Mouse (Mus musculus) kidney, adult 11 months (tissue): ENCODE results near the gene Abhd4.
A peak's percentile ranks its signal among the peaks of the same experiment; 100 is the strongest.

Experiments used
- DNase-seq: peaks from one replicate; pipeline ENCODE4 v3.0.0; 2022

Gene Abhd4

DNA sequence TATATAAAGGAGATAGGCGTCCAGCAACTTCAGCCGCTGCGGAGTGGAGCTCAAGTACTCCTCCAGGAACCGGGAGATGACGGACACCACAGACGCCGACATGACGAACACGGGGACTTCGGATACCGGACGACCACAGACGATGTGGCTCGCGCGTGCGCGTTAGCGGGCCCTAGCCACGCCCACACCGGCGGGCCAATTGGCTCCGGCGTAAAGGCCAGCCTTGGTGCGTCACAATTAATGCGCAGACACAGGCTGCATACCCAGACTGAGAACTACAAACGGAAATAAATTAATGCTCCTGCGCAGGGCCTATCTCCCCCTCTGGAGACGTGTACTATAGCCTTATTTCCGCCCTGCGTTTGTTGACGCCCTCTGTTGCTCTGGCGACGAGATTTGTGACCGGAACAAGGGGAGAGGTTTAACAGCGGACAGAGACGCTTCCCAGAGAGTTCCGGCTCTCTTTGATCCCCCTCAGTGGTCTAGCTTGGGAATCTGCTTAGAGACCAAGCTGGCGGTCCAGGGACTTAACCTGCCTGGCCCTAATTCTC lies at the start of gene Abhd4, which contains the start of gene Dad1:
TSS of gene Abhd4 (plus strand) at position 448 of the 551 bp plus-strand sequence.
TSS of gene Dad1 (minus strand) at position 364 of the 551 bp plus-strand sequence.
- peak; percentile 98 for DNase-seq

DNA sequence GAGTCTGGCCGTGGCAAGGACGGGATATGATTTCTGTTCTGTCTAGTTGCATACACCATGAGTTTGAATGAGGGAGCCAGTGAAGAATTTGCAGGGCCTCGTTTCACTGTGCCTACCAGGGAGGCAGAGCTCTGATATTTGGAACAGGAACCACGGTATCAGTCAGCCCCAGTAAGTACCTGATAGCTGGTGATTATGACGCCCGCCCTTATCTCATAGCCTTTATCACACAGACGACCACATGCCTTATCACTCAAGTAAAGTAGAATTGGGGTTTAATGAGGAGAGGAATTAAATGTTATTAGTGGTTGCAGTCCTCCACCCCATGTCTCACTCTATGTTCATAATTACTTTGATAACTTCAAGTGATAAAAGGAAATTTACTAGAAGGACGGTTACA lies 49.7 kb upstream of the Abhd4 start:
- DNase-seq, result no peak

DNA sequence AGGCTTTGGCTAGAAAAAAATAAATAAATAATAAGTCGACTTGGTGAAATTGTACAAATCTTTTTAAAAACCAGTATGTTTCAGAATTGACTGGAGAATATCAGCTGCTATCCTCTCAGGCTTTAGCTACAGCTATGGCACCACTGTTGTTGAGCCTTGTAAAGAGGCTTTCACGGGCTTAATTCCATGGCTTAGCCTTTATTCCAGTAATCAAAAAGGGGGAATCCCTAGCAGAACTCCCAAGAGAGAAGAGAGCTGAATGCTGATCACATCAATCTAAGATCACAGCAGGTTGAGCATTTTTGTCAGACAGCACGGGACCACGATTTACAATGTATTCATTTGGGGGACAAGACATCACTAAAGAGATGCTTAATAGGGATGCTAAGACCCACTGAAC lies 49.2 kb upstream of the Abhd4 start:
- DNase-seq, result no peak

DNA sequence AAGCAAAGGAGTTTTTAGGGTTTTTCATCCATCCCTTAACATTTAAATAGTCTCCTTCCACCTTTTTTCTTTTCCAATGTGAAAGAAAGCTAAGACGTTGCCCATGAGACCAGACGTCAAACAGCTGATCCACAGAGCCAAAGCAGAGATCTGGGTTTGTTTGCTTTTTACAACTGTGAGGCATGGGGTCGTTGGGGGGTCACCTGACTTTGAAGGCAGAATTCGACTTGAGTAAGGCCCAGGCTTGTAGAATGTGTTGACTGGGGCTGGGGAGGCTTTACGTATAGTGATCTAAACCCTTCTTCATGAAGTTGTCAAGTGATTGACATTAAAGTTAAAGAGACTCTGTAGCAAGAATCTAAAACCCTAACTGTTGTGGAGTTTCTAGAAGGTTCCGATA lies 48.1 kb upstream of the Abhd4 start:
- DNase-seq, result no peak

GRCm38 (mm10) chr14:54206309-54206708 lies 47.7 kb upstream of the Abhd4 start:
- DNase-seq, result no peak

- no peak for DNase-seq
Observed at GRCm38 (mm10) chr14:54206750-54207550, 47.0 kb upstream of the Abhd4 start.

DNA sequence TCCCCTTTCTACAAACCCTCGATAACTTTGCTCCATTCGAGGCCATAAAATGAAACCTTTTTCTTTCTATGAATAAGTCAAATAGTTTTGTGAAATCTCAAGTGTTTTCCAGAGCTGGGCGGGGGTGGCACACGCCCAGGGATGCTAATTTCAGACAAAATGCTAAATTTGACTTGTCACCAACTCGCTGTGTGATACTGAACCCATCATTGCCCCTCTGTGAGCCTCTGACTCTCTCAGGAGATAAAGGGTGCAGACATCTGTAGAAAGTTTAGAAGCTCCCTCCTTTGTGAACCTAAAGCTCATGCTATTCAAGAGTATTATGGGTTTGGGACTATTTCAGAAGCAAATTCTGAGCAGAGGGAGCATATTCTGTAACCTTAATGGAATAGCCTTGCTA lies 46.1 kb upstream of the Abhd4 start:
- no peak for DNase-seq

- DNase-seq, result no peak
Observed at GRCm38 (mm10) chr14:54208741-54209140, 45.2 kb upstream of the Abhd4 start.

DNA sequence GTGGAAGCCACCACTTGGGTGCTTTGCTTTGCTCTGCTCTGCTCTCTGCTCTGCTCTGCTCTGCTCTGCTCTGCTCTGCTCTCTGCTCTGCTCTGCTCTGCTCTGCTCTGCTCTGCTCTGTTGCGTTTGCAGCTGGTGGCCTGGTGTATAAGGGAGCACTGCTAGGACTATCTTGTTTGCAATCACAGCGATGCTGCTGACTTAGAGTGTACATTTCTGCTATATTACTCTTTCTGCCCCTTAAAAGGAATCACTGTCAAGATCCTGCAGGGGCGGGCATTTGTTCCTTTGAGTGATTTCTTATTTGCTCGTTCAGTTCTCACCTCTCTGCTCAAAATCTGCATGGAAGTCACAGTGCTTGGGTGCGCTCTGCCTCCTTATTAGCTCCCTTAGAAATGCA lies 44.1 kb upstream of the Abhd4 start:
- no peak for DNase-seq

DNA sequence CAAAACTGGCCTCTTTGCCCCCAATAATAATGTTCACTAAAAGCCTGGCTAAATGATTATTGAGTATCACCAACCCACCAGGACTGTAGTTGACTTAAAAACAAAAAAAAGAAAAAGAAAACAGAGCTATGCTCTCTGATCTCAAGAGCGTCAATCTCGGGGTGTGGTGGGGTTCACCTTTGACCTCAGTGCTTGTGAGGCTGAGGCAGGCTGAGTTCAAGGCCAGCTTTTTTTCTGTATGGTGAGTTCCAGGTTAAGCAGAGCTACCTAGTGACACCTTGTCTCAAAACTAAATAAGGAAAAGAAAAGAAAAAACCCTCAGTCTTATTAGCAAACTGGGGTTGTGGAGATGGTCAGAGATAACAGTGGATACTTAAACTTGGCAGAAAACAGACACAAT lies 43.6 kb upstream of the Abhd4 start:
- no peak for DNase-seq

GRCm38 (mm10) chr14:54211199-54211598 lies 42.8 kb upstream of the Abhd4 start:
- DNase-seq, result no peak

DNA sequence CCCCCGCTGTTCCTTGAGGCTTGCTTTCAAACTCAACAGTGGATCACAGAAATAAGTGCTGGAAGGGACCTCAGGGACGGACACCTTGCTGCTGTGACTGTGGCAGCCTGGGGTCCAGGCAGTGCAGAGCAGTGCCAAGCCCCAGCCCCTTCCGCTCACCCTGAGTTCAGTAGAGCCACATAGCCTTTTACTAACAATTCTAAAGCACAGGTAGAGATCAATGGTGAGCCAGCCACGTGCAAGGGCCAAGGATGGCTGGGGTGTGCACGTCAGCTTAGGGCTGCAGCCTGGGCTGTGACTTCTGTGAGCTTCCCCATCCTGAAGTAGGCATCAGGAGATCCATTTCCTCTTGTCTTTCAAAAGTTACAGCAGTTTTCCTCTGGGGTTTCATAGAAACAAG lies 42.2 kb upstream of the Abhd4 start:
- DNase-seq, result no peak

DNA sequence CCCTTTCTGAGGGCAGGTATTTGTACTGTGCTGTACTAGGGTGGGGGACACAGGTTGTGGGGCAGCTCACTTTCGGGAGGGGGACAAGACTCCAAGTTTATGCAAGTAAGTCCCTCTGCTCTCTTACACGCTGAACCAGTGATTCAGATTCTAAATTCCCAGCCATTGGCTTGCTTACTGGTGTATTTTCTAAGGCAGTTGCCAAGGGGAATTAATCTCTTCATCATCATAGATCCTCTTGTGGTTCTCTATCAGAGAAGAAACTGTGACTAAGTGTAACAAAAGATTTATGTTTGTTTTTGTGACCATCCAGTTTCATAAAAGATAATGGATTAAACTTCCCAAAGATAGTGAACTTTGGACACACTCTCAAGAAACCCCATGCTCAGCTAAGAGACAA lies 40.3 kb upstream of the Abhd4 start:
- no peak for DNase-seq

DNA sequence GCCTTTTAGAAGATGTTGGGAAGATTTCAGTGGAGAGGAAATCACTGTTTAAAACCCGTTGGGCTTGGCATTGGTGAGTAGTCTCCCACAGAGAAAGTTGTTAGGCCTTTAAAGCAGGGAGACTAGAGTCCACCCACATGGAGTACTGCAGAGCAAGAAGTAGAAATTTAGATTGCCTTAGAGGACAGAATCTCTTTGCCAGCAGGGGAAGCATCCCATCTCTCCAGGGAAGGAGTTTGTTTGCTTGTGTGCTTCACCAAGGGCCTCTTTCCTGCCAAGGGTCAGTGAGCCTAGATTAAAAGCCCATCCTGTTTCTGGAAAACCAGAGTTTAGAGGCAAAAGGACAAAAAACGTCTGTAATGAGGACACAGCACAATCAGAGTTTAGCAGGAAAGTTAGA lies 39.5 kb upstream of the Abhd4 start:
- DNase-seq, result no peak

DNA sequence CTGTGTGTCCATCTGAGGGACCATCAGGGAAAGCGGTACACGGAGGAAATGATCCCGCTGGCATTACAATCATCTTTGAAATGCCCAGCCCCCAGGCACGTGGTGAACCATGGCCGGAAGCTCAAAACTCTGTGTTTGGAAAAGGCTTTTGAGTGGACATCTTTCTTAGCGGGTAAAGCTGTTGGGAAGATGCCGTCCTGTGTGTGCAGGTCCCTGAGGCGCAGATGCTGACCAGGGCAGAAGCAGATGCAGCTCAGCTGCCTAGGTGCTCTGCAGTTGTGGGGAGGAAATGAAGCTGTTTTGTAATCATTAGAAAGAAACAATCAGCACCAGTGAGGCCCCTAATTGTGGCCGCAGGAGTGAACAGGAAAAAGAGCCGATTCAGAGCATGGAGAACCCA lies 39.1 kb upstream of the Abhd4 start:
- DNase-seq, result no peak

DNA sequence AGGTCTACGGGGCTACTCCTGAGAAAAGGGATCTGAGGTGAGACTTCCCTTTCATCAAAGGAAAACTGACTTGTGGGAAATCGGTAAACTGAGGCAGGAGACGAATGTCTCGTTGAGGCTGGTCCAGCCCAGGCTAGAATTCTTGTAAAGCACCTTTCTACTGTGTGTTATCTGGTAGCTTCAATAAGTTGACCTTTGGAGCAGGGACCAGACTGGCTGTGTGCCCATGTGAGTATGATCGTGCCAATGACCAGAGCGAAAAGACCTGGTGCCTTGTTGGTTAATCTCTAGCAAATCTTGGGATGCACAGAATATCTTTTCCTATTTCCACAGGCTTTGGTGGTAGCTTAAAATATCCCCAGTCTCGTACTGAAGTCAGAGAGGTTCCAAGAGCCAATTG lies 37.9 kb upstream of the Abhd4 start:
- DNase-seq, result peak; percentile 66

- no peak for DNase-seq
Observed at GRCm38 (mm10) chr14:54218233-54218632, 35.8 kb upstream of the Abhd4 start.

- DNase-seq, result no peak
Observed at GRCm38 (mm10) chr14:54218721-54219120, 35.3 kb upstream of the Abhd4 start.

DNA sequence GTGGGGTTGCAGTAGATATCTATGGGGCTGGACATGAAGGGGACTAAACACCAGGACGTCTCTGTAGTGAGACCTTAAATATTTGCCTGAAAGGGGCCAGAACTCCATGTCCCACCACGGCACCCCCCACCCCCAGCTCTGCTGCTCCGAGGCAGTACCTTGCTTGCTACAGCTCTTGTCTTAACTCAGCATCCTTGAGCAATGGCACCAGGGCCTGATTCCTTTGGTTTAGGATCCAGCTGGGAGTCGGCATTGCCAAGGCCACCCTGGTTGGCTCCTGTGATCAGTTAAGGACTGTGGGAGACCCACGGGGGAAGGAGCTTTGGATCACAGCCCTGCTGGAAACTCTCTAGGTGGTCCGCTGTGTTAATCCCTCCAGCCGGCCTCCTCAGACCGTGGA lies 34.7 kb upstream of the Abhd4 start:
- no peak for DNase-seq

GRCm38 (mm10) chr14:54219849-54220248 lies 34.1 kb upstream of the Abhd4 start:
- no peak for DNase-seq

DNA sequence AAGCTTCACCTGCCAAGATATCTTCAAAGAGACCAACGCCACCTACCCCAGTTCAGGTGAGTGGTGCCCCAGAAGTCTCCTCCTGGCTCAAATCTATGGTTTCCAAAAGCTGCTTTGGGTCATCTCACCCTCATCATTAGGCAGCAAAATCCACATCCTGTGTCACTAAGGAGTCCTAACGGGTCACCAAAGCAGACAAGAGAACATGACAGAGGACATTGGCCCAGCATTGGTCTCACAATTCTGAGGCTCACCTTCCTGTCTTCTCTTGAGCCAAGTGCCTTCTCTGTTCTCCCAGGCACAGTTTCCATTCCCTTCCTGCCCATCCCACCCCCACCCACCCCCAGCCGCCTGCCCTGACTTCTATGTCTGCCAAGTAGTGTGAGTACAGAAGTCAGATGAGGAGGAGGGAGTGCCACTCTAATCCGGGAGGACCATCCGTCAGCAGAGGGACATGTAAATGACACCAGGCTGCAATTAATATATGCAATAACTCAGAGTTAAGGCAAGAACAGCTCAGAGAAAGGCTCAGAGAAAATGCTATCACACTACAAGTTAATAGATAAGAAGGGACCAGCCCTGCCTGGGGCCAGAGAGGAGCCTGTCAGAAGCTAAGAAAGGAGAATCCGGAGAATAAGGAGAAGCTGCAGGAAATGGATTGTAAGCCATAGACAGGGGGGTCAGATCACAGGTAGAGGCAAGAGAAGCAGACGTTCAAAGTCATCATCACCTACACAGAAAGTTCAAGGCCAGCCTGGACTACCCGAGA lies 33.1 kb upstream of the Abhd4 start:
- DNase-seq, result no peak

DNA sequence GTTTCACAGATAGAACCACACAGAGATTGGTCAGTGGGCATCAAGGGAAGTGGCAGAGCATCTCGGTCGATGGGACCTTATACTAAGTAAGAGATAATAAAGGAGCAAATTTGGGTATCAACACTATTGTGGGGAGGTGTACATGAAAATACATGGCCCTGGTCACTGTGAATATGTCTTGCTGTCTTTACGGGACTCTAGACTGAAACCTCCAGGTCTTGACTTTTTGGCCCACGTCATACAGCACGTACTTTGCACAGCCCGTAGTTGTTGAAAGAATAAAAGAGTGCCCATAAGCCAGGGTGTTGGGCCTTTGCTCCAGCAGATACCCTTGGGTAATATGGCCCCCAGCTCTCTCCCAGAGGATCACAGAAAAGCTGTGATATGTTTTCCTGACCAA lies 32.3 kb upstream of the Abhd4 start:
- no peak for DNase-seq

DNA sequence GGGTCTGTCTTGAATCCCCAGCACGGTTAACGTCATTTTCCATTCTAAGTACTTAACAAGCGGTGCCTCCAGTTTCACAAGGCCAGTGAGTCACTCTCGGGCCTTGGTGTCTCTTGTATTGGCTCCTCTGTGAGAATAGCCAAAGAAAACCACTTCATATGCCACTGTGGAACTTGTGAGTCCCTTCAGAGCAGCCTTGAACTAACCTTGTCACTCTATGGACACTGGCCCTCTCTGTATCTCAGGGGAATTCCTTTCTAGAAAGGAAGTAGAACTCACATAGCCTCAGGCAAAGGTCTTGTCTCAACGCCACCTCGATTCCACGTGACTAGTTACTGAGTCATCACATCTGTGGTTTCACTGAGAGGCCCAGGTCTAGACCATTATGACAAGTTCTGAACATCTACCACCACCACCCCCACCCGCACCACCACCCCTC lies 31.7 kb upstream of the Abhd4 start:
- no peak for DNase-seq
